Mouse (Mus musculus) c-Kit-negative CD71-positive TER-119-positive erythroid progenitor cells, embryonic 14.5 days (primary cell): ENCODE measurements around the gene Icos.

Source experiments
- DNase-seq: peaks from one replicate; pipeline ENCODE4 v3.0.0-alpha.2; 2013; ENCODE audit warnings: low read depth, low spot score

The Icos gene

GRCm38 (mm10) chr1:61038223-61038622 is 60.5 kb downstream of the Icos start:
- DNase-seq, result no peak

GRCm38 (mm10) chr1:61039310-61039709 is 61.6 kb downstream of the Icos start:
- no peak for DNase-seq

GRCm38 (mm10) chr1:61040401-61040800 is 62.7 kb downstream of the Icos start:
- no peak for DNase-seq

GRCm38 (mm10) chr1:61042842-61043241 is 65.1 kb downstream of the Icos start:
- no peak for DNase-seq

- no peak for DNase-seq
These were observed 68.5 kb downstream of the Icos start for GRCm38 (mm10) chr1:61046055-61046705.

GRCm38 (mm10) chr1:61047336-61047735 is 69.6 kb downstream of the Icos start:
- no peak for DNase-seq
